Mouse (Mus musculus) cerebellum, adult 9-10 months (tissue): Measurements from ENCODE around the gene Dtnbp1.

Source experiments
- DNase-seq: peaks from one replicate; pipeline ENCODE4 v3.0.0; 2022

Dtnbp1 gene

DNA sequence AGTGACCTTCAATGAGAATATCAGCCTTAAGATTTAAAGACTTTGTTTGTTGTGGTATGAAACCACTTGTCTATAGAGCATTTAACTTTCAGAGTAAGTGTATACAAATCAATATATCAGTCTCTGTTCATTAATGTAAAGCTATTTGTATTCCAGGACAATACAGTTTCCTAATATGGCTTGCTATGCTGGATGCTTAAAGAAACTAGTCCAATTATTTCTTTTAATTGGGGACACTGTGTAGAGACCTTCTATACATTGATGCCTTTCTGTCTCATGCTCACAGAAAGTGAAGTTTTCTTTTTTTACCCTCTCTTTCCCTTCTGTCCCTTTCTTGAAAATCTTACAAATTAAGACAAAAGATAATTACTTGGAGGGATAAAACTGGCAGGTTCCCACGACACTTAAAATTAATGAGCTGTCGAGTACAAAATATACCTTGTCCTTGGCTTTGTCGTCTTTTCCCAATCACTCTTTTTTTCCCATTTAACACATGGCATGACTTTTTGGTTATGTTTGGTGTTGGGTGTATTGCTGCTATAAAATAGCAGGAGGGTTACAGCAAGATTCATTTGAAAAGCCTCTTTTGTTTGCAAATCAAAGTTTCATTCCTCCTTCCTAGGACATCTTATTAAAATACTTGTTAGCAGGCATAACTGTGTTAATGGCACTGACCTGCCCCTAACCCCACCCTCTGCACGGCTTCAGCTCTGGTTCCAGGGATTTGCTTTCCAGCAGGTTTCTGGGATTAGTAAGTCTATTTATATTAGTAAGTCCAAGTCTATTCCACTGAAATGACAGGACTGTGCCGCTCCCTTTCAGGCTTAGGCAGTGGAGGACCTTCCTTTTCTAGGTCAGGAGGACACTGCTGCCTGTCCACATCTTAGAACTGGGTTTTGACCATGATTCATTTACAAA lies 109.9 kb downstream of the Dtnbp1 start:
- no peak for DNase-seq

GRCm38 (mm10) chr13:44890612-44891011 lies 111.3 kb downstream of the Dtnbp1 start:
- no peak for DNase-seq

DNA sequence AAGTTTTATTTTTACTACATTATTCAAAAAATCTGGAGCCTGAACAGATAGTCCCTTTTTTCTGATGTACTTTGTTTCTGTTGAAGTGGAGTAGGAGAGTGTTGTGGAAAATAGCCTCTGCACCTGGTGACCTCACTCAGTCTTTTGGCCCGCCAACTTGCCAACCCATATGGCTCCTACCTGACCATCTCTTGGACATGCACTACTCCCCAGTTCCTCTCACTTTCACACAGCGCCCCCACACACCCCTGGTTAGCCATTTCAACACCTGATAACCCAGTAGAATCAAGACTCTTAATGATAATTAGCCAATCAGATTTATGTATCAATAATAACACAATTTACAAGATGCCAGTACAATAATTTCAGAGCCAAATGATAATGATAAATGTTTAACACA lies 115.7 kb downstream of the Dtnbp1 start:
- DNase-seq: peak; percentile 83

GRCm38 (mm10) chr13:44881001-44881400 lies 120.9 kb downstream of the Dtnbp1 start:
- no peak for DNase-seq

DNA sequence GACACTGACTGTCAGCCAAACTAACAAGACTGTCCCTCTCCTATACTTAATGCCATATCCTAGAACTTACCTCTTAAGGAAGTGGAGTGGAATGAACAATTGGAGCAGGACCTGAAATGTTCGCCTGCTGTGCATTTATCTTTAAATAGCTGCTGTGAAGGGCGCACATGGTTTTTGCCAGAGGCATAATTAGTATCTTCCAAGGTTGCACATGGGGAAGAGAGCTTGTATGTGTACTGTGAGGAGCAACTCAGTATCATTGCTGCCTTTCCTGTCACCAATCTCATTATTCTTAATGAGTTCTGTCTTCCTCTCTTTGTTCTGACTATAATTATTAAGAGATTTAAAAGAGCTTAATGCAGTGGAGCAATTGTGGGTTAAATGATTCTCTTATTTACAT lies 125.1 kb downstream of the Dtnbp1 start:
- no peak for DNase-seq
